Mouse (Mus musculus): ENCODE results near the gene Taar7b. TPM values are rescaled to one million over a fixed set of nuclear protein-coding genes. Genes with fewer than 3 reads are reported as not detected.

Taar7b gene
- total RNA-seq, 2 experiments from 2014 or later, result not detected

Other genes with a start within 250 kb of the Taar7b start
- gene Rps12, start 212.7 kb upstream of the Taar7b start, total RNA-seq (2021), result 100 to 1,000 TPM; 357 to 393 TPM
- 10 to 100 TPM; 12.0 to 16.7 TPM for gene Slc18b1, start 203.0 kb upstream of the Taar7b start, total RNA-seq (2021)
- under 1 TPM in 1 of 2 experiments, not detected in 1; 0.19 TPM for gene Vnn3, start 148.5 kb upstream of the Taar7b start, total RNA-seq (2021)
- gene Vnn1, start 105.3 kb upstream of the Taar7b start, total RNA-seq (2021), result 1 to 10 TPM; 3.0 to 3.8 TPM
- not detected for gene Taar1, start 79.6 kb upstream of the Taar7b start, total RNA-seq (2021)
- not detected for gene Taar2, start 61.4 kb upstream of the Taar7b start, total RNA-seq (2021)
- not detected for gene Taar3, start 50.4 kb upstream of the Taar7b start, total RNA-seq (2021)
- gene Taar4, start 39.4 kb upstream of the Taar7b start, total RNA-seq (2021), result not detected
- not detected for gene Taar5, start 29.2 kb upstream of the Taar7b start, total RNA-seq (2021)
- not detected for gene Taar6, start 14.3 kb upstream of the Taar7b start, total RNA-seq (2021)
- not detected for gene Taar7a, start 6.5 kb upstream of the Taar7b start, total RNA-seq (2021)
- gene Taar7d, start 27.3 kb downstream of the Taar7b start, total RNA-seq (2021), result not detected
- gene Taar7e, start 37.7 kb downstream of the Taar7b start, total RNA-seq (2021), result not detected
- not detected for gene Taar7f, start 49.6 kb downstream of the Taar7b start, total RNA-seq (2021)
- gene Taar8a, start 76.6 kb downstream of the Taar7b start, total RNA-seq (2021), result not detected
- not detected for gene Taar8b, start 92.4 kb downstream of the Taar7b start, total RNA-seq (2021)
- not detected for gene Taar8c, start 102.0 kb downstream of the Taar7b start, total RNA-seq (2021)
- not detected for gene Taar9, start 109.6 kb downstream of the Taar7b start, total RNA-seq (2021)
- gene Stx7, start 149.4 kb downstream of the Taar7b start, total RNA-seq (2021), result 10 to 100 TPM; 46.1 to 54.3 TPM
- 1 to 10 TPM in 1 of 2 experiments, under 1 TPM in 1; 0.83 to 1.1 TPM for gene Moxd1, start 223.6 kb downstream of the Taar7b start, total RNA-seq (2021)